Mouse (Mus musculus) spleen, adult 2 months (tissue): ENCODE data around the gene Dse.

Experiments used
- CTCF ChIP-seq: fragments of 200-500 bp; IDR thresholded peaks from 2 replicates; pipeline ENCODE4 v1.5.1; 2011; ENCODE audit warnings: mild to moderate bottlenecking, inconsistent platforms; ENCODE audit not compliant: insufficient read depth, insufficient read length, insufficient replicate concordance; ENCODE audit errors: extremely low read depth
- POLR2A ChIP-seq: fragments of 200-500 bp; IDR thresholded peaks from 2 replicates; pipeline ENCODE4 v1.6.1; 2011; ENCODE audit warnings: low read depth, low read length, inconsistent platforms

- no peak for TF ChIP-seq POLR2A
- TF ChIP-seq CTCF, result no peak
Observed at GRCm38 (mm10) chr10:34194503-34194902, 13.0 kb downstream of the Dse start.
